Mouse (Mus musculus) MEL (cell line): Measurements from ENCODE around the gene Ppef2. TPM values are rescaled to one million over a fixed set of nuclear protein-coding genes. Genes with fewer than 3 reads are reported as not detected.
A peak's percentile ranks its signal among the peaks of the same experiment; 100 is the strongest.

Source experiments
- DNase-seq: peaks from one replicate; pipeline ENCODE4 v3.0.0; 2011; ENCODE audit warnings: low read depth, low spot score
- H3K27ac ChIP-seq: 2 replicates; pipeline ENCODE4 v1.5.1; 2012; ENCODE audit warnings: low read depth, mild to moderate bottlenecking, control low read depth, low read length, moderate library complexity; ENCODE audit not compliant: control insufficient read depth
- H3K27me3 ChIP-seq, 2 experiments: fragments of 150-350 bp in 1 of 2; sonication (generic) in 1 of 2; 2 replicates each; pipeline ENCODE4 v1.6.1; 2012; ENCODE audit warnings: low read length in 2 of 2, mild to moderate bottlenecking in 2 of 2, improper control_type of control experiment in 1 of 2, moderate library complexity in 1 of 2; ENCODE audit not compliant: insufficient read depth in 2 of 2, control insufficient read depth in 1 of 2
- H3K36me3 ChIP-seq, 2 experiments: 2 replicates each; pipeline ENCODE4 v1.6.1; 2012 to 2014; ENCODE audit warnings: low read length in 2 of 2, improper control_type of control experiment in 1 of 2, inconsistent platforms in 1 of 2, mild to moderate bottlenecking in 1 of 2; ENCODE audit not compliant: insufficient read depth in 2 of 2, control insufficient read depth in 1 of 2
- H3K4me1 ChIP-seq, 2 experiments: fragments of 150-350 bp in 1 of 2; sonication (generic) in 1 of 2; 2 replicates each; pipeline ENCODE4 v1.6.1; 2012; ENCODE audit warnings: low read length in 2 of 2, improper control_type of control experiment in 1 of 2, mild to moderate bottlenecking in 1 of 2; ENCODE audit not compliant: insufficient read depth in 2 of 2, control insufficient read depth in 1 of 2
- H3K4me3 ChIP-seq, 2 experiments: fragments of 150-350 bp in 1 of 2; sonication (generic) in 1 of 2; 2 replicates each; pipeline ENCODE4 v1.5.1; 2012; ENCODE audit warnings: low read depth in 2 of 2, low read length in 2 of 2, mild to moderate bottlenecking in 2 of 2, moderate library complexity in 2 of 2, control low read depth in 1 of 2, improper control_type of control experiment in 1 of 2; ENCODE audit not compliant: control insufficient read depth in 1 of 2, insufficient read depth in 1 of 2
- H3K79me2 ChIP-seq: 2 replicates; pipeline ENCODE4 v1.6.1; 2012; ENCODE audit warnings: mild to moderate bottlenecking, low read length, moderate library complexity; ENCODE audit not compliant: control insufficient read depth, poor library complexity, insufficient read depth
- H3K9ac ChIP-seq: 2 replicates; pipeline ENCODE4 v1.6.1; 2012; ENCODE audit warnings: low read depth, mild to moderate bottlenecking, control low read depth, low read length, moderate library complexity; ENCODE audit not compliant: control insufficient read depth, poor library complexity, severe bottlenecking
- H3K9me3 ChIP-seq: fragments of 150-350 bp; sonication (generic); replicated peaks from 2 replicates; pipeline ENCODE4 v1.6.1; 2012; ENCODE audit warnings: mild to moderate bottlenecking, low read length, improper control_type of control experiment, moderate library complexity; ENCODE audit not compliant: insufficient read depth
- BHLHE40 ChIP-seq: IDR thresholded peaks from 2 replicates; pipeline ENCODE4 v1.6.1; 2012; ENCODE audit warnings: low read depth, mild to moderate bottlenecking, inconsistent platforms, low read length, improper control_type of control experiment, borderline replicate concordance
- CHD1 ChIP-seq: IDR thresholded peaks from 2 replicates; pipeline ENCODE4 v1.6.1; 2012; ENCODE audit warnings: low read depth, mild to moderate bottlenecking, inconsistent platforms, low read length, improper control_type of control experiment
- CHD2 ChIP-seq: IDR thresholded peaks from 2 replicates; pipeline ENCODE4 v1.6.1; 2011; ENCODE audit warnings: low read length, improper control_type of control experiment
- ELF1 ChIP-seq: IDR thresholded peaks from 2 replicates; pipeline ENCODE4 v1.6.1; 2014; ENCODE audit warnings: low read depth, mild to moderate bottlenecking, inconsistent platforms, low read length, improper control_type of control experiment, moderate library complexity
- EP300 ChIP-seq, 2 experiments: IDR thresholded peaks; 2 replicates each; pipeline ENCODE4 v1.6.1; 2011; ENCODE audit warnings: improper control_type of control experiment in 2 of 2, low read length in 2 of 2, low read depth in 1 of 2, mild to moderate bottlenecking in 1 of 2
- GABPA ChIP-seq: IDR thresholded peaks from 2 replicates; pipeline ENCODE4 v1.6.1; 2012; ENCODE audit warnings: low read depth, mild to moderate bottlenecking, inconsistent platforms, low read length, improper control_type of control experiment, moderate library complexity
- GATA1 ChIP-seq: IDR thresholded peaks from 2 replicates; pipeline ENCODE4 v1.6.1; 2011; ENCODE audit warnings: low read depth, low read length, improper control_type of control experiment
- HCFC1 ChIP-seq: IDR thresholded peaks from 2 replicates; pipeline ENCODE4 v1.6.1; 2012; ENCODE audit warnings: low read depth, mild to moderate bottlenecking, inconsistent platforms, low read length, improper control_type of control experiment, moderate library complexity
- KAT2A ChIP-seq: conservative IDR thresholded peaks from 2 replicates; pipeline ENCODE4 v1.6.1; 2012; ENCODE audit warnings: low read depth, low read length, improper control_type of control experiment, inconsistent platforms
- MAFK ChIP-seq: IDR thresholded peaks from 2 replicates; pipeline ENCODE4 v1.6.1; 2011; ENCODE audit warnings: low read depth, mild to moderate bottlenecking, low read length, improper control_type of control experiment, borderline replicate concordance
- MAZ ChIP-seq: IDR thresholded peaks from 2 replicates; pipeline ENCODE4 v1.6.1; 2012; ENCODE audit warnings: low read depth, mild to moderate bottlenecking, inconsistent platforms, low read length, improper control_type of control experiment
- MEF2A ChIP-seq: IDR thresholded peaks from 2 replicates; pipeline ENCODE4 v1.6.1; 2014; ENCODE audit warnings: low read depth, mild to moderate bottlenecking, inconsistent platforms, low read length, improper control_type of control experiment; ENCODE audit not compliant: poor library complexity, insufficient replicate concordance, severe bottlenecking; ENCODE audit errors: extremely low read depth
- MYC ChIP-seq: IDR thresholded peaks from 2 replicates; pipeline ENCODE4 v1.6.1; 2011; ENCODE audit warnings: low read depth, mild to moderate bottlenecking, low read length, improper control_type of control experiment, moderate library complexity
- NRF1 ChIP-seq: IDR thresholded peaks from 2 replicates; pipeline ENCODE4 v1.6.1; 2014; ENCODE audit warnings: low read depth, mild to moderate bottlenecking, inconsistent platforms, low read length, improper control_type of control experiment, moderate library complexity; ENCODE audit not compliant: poor library complexity, insufficient read depth, severe bottlenecking
- POLR2A ChIP-seq, 2 experiments: IDR thresholded peaks; 2 replicates each; pipeline ENCODE4 v1.6.1; 2011 to 2012; ENCODE audit warnings: low read length in 2 of 2, mild to moderate bottlenecking in 2 of 2, control low read depth in 1 of 2, improper control_type of control experiment in 1 of 2, low read depth in 1 of 2, moderate library complexity in 1 of 2; ENCODE audit not compliant: control insufficient read depth in 1 of 2, insufficient read depth in 1 of 2, poor library complexity in 1 of 2
- POLR2AphosphoS2 ChIP-seq: IDR thresholded peaks from 2 replicates; pipeline ENCODE4 v1.6.1; 2011; ENCODE audit warnings: low read length, improper control_type of control experiment
- RCOR1 ChIP-seq: IDR thresholded peaks from 2 replicates; pipeline ENCODE4 v1.6.1; 2012; ENCODE audit warnings: low read depth, mild to moderate bottlenecking, inconsistent platforms, low read length, improper control_type of control experiment
- SMC3 ChIP-seq: IDR thresholded peaks from 2 replicates; pipeline ENCODE4 v1.6.1; 2011; ENCODE audit warnings: low read depth, low read length, improper control_type of control experiment
- TAL1 ChIP-seq: IDR thresholded peaks from 2 replicates; pipeline ENCODE4 v1.6.1; 2012; ENCODE audit warnings: mild to moderate bottlenecking, inconsistent platforms, low read length, moderate library complexity, mixed read lengths
- TCF12 ChIP-seq: IDR thresholded peaks from 2 replicates; pipeline ENCODE4 v1.6.1; 2014; ENCODE audit warnings: low read depth, mild to moderate bottlenecking, inconsistent platforms, low read length, improper control_type of control experiment, moderate library complexity
- UBTF ChIP-seq: IDR thresholded peaks from 2 replicates; pipeline ENCODE4 v1.6.1; 2012; ENCODE audit warnings: low read depth, mild to moderate bottlenecking, inconsistent platforms, low read length, improper control_type of control experiment, moderate library complexity, borderline replicate concordance; ENCODE audit not compliant: insufficient read depth
- USF1 ChIP-seq: IDR thresholded peaks from 2 replicates; pipeline ENCODE4 v1.6.1; 2014; ENCODE audit warnings: low read depth, mild to moderate bottlenecking, inconsistent platforms, low read length, improper control_type of control experiment, moderate library complexity
- USF2 ChIP-seq, 2 experiments: IDR thresholded peaks; 2 replicates each; pipeline ENCODE4 v1.6.1; 2011 to 2012; ENCODE audit warnings: improper control_type of control experiment in 2 of 2, low read length in 2 of 2, borderline replicate concordance in 1 of 2, inconsistent platforms in 1 of 2, low read depth in 1 of 2, mild to moderate bottlenecking in 1 of 2; ENCODE audit not compliant: insufficient read depth in 1 of 2
- ZC3H11A ChIP-seq: IDR thresholded peaks from 2 replicates; pipeline ENCODE4 v1.6.1; 2012; ENCODE audit warnings: low read depth, mild to moderate bottlenecking, inconsistent platforms, low read length, improper control_type of control experiment
- ZKSCAN1 ChIP-seq: IDR thresholded peaks from 2 replicates; pipeline ENCODE4 v1.6.1; 2012; ENCODE audit warnings: low read depth, mild to moderate bottlenecking, inconsistent platforms, low read length, improper control_type of control experiment, moderate library complexity
- ZMIZ1 ChIP-seq: IDR thresholded peaks from 2 replicates; pipeline ENCODE4 v1.6.1; 2012; ENCODE audit warnings: low read depth, mild to moderate bottlenecking, inconsistent platforms, low read length, improper control_type of control experiment, moderate library complexity
- polyA plus RNA-seq, 2 experiments: library from polyadenylated mRNA; stranded (reverse) in 1 of 2; unstranded in 1 of 2; fragments of >175 nt in 1 of 2; fragments of >200 nt in 1 of 2; gene quantifications; 2 replicates each; pipeline versions ENCODE4 v1.2.1 to v1.2.4; 2012; ENCODE audit warnings: low replicate concordance in 2 of 2, low read depth in 1 of 2; ENCODE audit not compliant: insufficient read length in 2 of 2, insufficient read depth in 1 of 2, missing spikeins in 1 of 2
- total RNA-seq: library from RNA; depleted of rRNA; stranded (reverse); fragments of 300-350 nt; gene quantifications from 2 replicates; pipeline ENCODE4 v1.2.3, GENCODE M21; 2012

The Ppef2 gene
- total and polyA plus RNA-seq, 3 experiments: 0.04 to 0.08 TPM; not detected in 1

DNA sequence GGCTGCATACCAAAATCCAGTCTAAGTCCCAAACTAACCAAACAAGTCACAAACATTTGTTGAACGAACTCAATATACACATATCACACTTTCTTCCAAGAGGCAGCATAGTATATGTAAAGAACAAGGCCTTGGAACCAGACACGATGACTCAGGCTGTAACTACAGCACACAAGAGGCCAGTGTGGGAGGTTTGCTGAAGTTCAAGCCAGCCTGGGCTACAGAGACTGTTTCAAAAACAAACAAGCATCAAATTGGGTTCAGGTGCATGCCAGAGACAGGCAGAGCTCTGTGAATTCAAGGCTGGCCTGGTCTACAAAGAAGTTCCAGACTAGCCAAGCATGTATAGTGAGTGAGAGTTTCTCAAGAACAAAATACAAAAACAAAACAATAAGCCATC lies 38.4 kb upstream of the Ppef2 start:
- no peak for DNase-seq
- Histone ChIP-seq H3K9ac (no peak overlapping the region), H3K36me3 (peaks cover 3 to 32% of the 10 kb centered on the region in 2 experiments; a peak in 3 of 4 replicates)

DNA sequence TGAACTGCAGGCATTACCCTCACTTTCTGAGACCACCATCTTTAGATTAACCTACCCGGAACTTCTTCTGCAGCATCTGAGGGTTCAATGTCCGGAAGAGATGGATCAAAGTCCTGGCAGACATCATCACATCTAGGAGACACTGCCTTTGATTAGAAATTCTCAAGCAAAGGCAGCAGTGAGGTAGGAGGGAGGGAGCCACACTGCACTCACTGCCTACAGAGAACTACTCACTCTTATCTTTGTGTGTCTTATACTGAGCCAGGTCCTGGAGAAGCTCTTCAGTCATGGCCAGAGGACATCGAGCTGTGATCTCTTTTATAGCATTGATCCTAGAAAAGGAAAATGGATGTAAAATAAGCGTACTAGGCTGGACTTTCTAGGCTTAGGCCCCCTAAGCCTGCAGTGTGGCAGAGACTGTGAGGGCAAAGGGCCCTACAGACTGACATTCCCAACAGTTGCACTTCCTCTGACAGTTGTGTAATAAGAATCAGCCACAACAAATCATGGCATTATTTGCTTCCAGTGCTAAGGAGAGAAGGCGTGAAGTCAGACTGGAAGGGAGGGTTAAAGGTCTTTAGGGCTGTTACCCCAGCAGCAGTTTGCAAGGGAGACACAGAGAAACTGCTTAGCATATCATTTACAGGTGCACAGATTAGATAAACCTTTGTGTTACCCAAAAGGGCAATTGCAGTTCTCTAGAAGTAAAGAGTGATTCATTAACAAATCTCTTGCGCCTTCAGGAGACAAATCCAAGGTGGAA lies 35.8 kb upstream of the Ppef2 start:
- Histone ChIP-seq H3K4me1 (no peaks in the 10 kb centered on the region), H3K27me3 (no peaks in the 10 kb centered on the region), H3K79me2 (no peaks in the 10 kb centered on the region), H3K4me3 (no peak overlapping the region), H3K9ac (no peak overlapping the region), H3K27ac (no peak overlapping the region), H3K36me3 (peaks cover 3 to 28% of the 10 kb centered on the region in 2 experiments; a peak in 3 of 4 replicates), H3K9me3 (no peaks in the 10 kb centered on the region)
- no peak for TF ChIP-seq MAFK
- TF ChIP-seq KAT2A: no peak
- no peak for TF ChIP-seq MAZ
- TF ChIP-seq UBTF: no peak
- TF ChIP-seq CHD1: no peak
- no peak for TF ChIP-seq GABPA
- TF ChIP-seq HCFC1: no peak
- TF ChIP-seq EP300 (IDR thresholded peaks at IDR 0.05; ENCODE audit: low read depth in 1 of 2, low read length in 2 of 2): peak; percentile 16 to 46; a peak in 1 of 4 replicates
- TF ChIP-seq USF1: no peak
- TF ChIP-seq RCOR1: peak; percentile 65
- no peak for TF ChIP-seq POLR2A (IDR thresholded peaks at IDR 0.05; ENCODE audit: control insufficient read depth in 1 of 2, insufficient read depth in 1 of 2, low read depth in 1 of 2, low read length in 2 of 2, poor library complexity in 1 of 2)
- no peak for TF ChIP-seq SMC3
- TF ChIP-seq USF2 (IDR thresholded peaks at IDR 0.05; ENCODE audit: borderline replicate concordance in 1 of 2, insufficient read depth in 1 of 2, low read depth in 1 of 2, low read length in 2 of 2): no peak
- TF ChIP-seq ZKSCAN1: no peak
- TF ChIP-seq ZC3H11A: no peak
- TF ChIP-seq GATA1: peak; percentile 61
- TF ChIP-seq TCF12: peak; percentile 39; the same call in 1 of the 2 replicates
- TF ChIP-seq MEF2A: no peak
- no peak for TF ChIP-seq NRF1
- TF ChIP-seq ZMIZ1: no peak
- TF ChIP-seq POLR2AphosphoS2: no peak
- no peak for TF ChIP-seq BHLHE40
- DNase-seq: peak; percentile 24

More for the DNA sequence above, 38.4 kb upstream of the Ppef2 start:
- H3K79me2 ChIP-seq: no peaks in the 10 kb centered on the region
- no peaks in the 10 kb centered on the region for H3K4me1 ChIP-seq
- TF ChIP-seq MEF2A (no peak), MYC (no peak), CHD2 (no peak), UBTF (no peak), TAL1 (no peak), CHD1 (no peak), ELF1 (no peak), SMC3 (no peak)
- no peaks in the 10 kb centered on the region for H3K27me3 ChIP-seq
- H3K27ac ChIP-seq: no peak overlapping the region
- H3K4me3 ChIP-seq: no peak overlapping the region
- no peaks in the 10 kb centered on the region for H3K9me3 ChIP-seq
